Mouse (Mus musculus) kidney, embryonic 15.5 days (tissue): Measurements from ENCODE around the gene Gsdme. TPM values are rescaled to one million over a fixed set of nuclear protein-coding genes. Genes with fewer than 3 reads are reported as not detected.
A peak's percentile ranks its signal among the peaks of the same experiment; 100 is the strongest.

ENCODE experiments used
- ATAC-seq: fragments of 200-750 bp; cut with Nextera tagmentation; replicated peaks from 2 replicates; pipeline ENCODE4 v1.8.0; 2017; ENCODE audit warnings: moderate TSS enrichment; ENCODE audit not compliant: low FRiP score
- H3K27ac ChIP-seq: fragments of 300-500 bp; sonication (generic); 2 replicates; pipeline ENCODE4 v1.5.1; 2015; ENCODE audit warnings: mild to moderate bottlenecking, inconsistent platforms
- H3K27me3 ChIP-seq: fragments of 300-500 bp; sonication (generic); 2 replicates; pipeline ENCODE4 v1.6.1; 2015; ENCODE audit warnings: inconsistent platforms
- H3K36me3 ChIP-seq: fragments of 300-500 bp; sonication (generic); 2 replicates; pipeline ENCODE4 v1.6.1; 2015; ENCODE audit warnings: inconsistent platforms
- H3K4me1 ChIP-seq: fragments of 300-500 bp; sonication (generic); 2 replicates; pipeline ENCODE4 v1.6.1; 2015; ENCODE audit warnings: inconsistent platforms
- H3K4me2 ChIP-seq: fragments of 300-500 bp; sonication (generic); 2 replicates; pipeline ENCODE4 v1.6.1; 2015; ENCODE audit warnings: moderate library complexity, mild to moderate bottlenecking, inconsistent platforms
- H3K4me3 ChIP-seq: fragments of 300-500 bp; sonication (generic); replicated peaks from 2 replicates; pipeline ENCODE4 v1.5.1; 2015; ENCODE audit warnings: mild to moderate bottlenecking, inconsistent platforms
- H3K9ac ChIP-seq: fragments of 300-500 bp; sonication (generic); 2 replicates; pipeline ENCODE4 v1.6.1; 2015; ENCODE audit warnings: mild to moderate bottlenecking, inconsistent platforms
- H3K9me3 ChIP-seq: fragments of 300-500 bp; sonication (generic); replicated peaks from 2 replicates; pipeline ENCODE4 v1.6.1; 2016; ENCODE audit warnings: inconsistent platforms
- WGBS: fragments of 180-500 bp; shearing (Covaris S2); methylation state at CpG from one replicate; pipeline ENCODE4 v1.1.7; 2015; ENCODE audit warnings: mixed read lengths; 5-methylcytosine and 5-hydroxymethylcytosine counted together
- polyA plus RNA-seq: library from polyadenylated mRNA; unstranded; fragments of >200 nt; fragmentation: Nextera tagmentation; extraction: Ambion mirVana; gene quantifications from 2 replicates; pipeline ENCODE4 v1.2.1, GENCODE M21; 2015

The Gsdme gene
- polyA plus RNA-seq, 1 experiment from 2014 or later = 56.2 TPM

GRCm38 (mm10) chr6:50279642-50280041 lies 16.0 kb upstream of the Gsdme start:
- Histone ChIP-seq H3K36me3 (no peaks in the 10 kb centered on the region), H3K9me3 (no peaks in the 10 kb centered on the region), H3K9ac (no peak overlapping the region), H3K27ac (no peak overlapping the region), H3K4me1 (no peaks in the 10 kb centered on the region), H3K4me2 (no peak overlapping the region), H3K27me3 (no peaks in the 10 kb centered on the region), H3K4me3 (no peak overlapping the region)
- ATAC-seq = no peak
- WGBS = 88% methylated on average over 7 of the region's 7 CpGs

GRCm38 (mm10) chr6:50273947-50274346 lies 10.3 kb upstream of the Gsdme start:
- H3K4me1 ChIP-seq = no peaks in the 10 kb centered on the region
- 76% methylated on average over 4 of the region's 4 CpGs for WGBS
- ATAC-seq = no peak
- H3K9ac ChIP-seq = no peak overlapping the region
- H3K27ac ChIP-seq = no peak overlapping the region
- H3K27me3 ChIP-seq = no peaks in the 10 kb centered on the region
- no peaks in the 10 kb centered on the region for H3K36me3 ChIP-seq
- H3K9me3 ChIP-seq = no peaks in the 10 kb centered on the region
- no peak overlapping the region for H3K4me3 ChIP-seq
- H3K4me2 ChIP-seq = no peak overlapping the region

GRCm38 (mm10) chr6:50273416-50273815 lies 9.8 kb upstream of the Gsdme start:
- H3K27me3 ChIP-seq = no peaks in the 10 kb centered on the region
- H3K9ac ChIP-seq = no peak overlapping the region
- ATAC-seq = no peak
- H3K9me3 ChIP-seq = no peaks in the 10 kb centered on the region
- H3K36me3 ChIP-seq = no peaks in the 10 kb centered on the region
- 93% methylated on average over 1 of the region's 1 CpGs for WGBS
- H3K4me2 ChIP-seq = no peak overlapping the region
- no peak overlapping the region for H3K27ac ChIP-seq
- no peaks in the 10 kb centered on the region for H3K4me1 ChIP-seq
- H3K4me3 ChIP-seq = no peak overlapping the region

GRCm38 (mm10) chr6:50262310-50262709 lies 1.4 kb downstream of the Gsdme start:
- Histone ChIP-seq H3K4me3 (peak overlapping the region; percentile 55), H3K9ac (0 out of 2 replicates have a peak overlapping the region, but pooled peaks have one; percentile 46), H3K36me3 (no peaks in the 10 kb centered on the region), H3K4me1 (peaks cover 20% of the 10 kb centered on the region), H3K27ac (0 out of 2 replicates have a peak overlapping the region, but pooled peaks have one; percentile 39), H3K27me3 (no peaks in the 10 kb centered on the region), H3K9me3 (no peaks in the 10 kb centered on the region), H3K4me2 (peak overlapping the region; percentile 83)
- 25% methylated on average over 7 of the region's 7 CpGs for WGBS
- ATAC-seq = 0 out of 2 replicates have a peak, but pooled peaks have one; percentile 54

- Histone ChIP-seq H3K4me1 (peaks cover 20% of the 10 kb centered on the region), H3K9ac (peak overlapping the region; percentile 46), H3K4me2 (peak overlapping the region; percentile 83), H3K9me3 (no peaks in the 10 kb centered on the region), H3K27me3 (no peaks in the 10 kb centered on the region), H3K36me3 (no peaks in the 10 kb centered on the region), H3K27ac (peak overlapping the region; percentile 39; the same call in 1 of the 2 replicates), H3K4me3 (peak overlapping the region; percentile 55)
- peak; percentile 63; the same call in 1 of the 2 replicates for ATAC-seq
- whole genome bisulfite sequencing = 1% methylated on average over 6 of the region's 6 CpGs
Measured at GRCm38 (mm10) chr6:50261922-50262261, 1.8 kb downstream of the Gsdme start.

GRCm38 (mm10) chr6:50261201-50261921 lies 2.3 kb downstream of the Gsdme start:
- WGBS = 2% methylated on average over 35 of the region's 35 CpGs
- Histone ChIP-seq H3K9ac (peak overlapping the region; percentile 46), H3K36me3 (no peaks in the 10 kb centered on the region), H3K4me1 (peaks cover 20% of the 10 kb centered on the region), H3K9me3 (no peaks in the 10 kb centered on the region), H3K27ac (peak overlapping the region; percentile 39; the same call in 1 of the 2 replicates), H3K4me3 (peak overlapping the region; percentile 55), H3K27me3 (no peaks in the 10 kb centered on the region), H3K4me2 (peak overlapping the region; percentile 83)
- ATAC-seq = peak; percentile 91

- Histone ChIP-seq H3K9me3 (no peaks in the 10 kb centered on the region), H3K4me3 (no peak overlapping the region), H3K27ac (no peak overlapping the region), H3K36me3 (no peaks in the 10 kb centered on the region), H3K4me2 (no peak overlapping the region), H3K9ac (no peak overlapping the region), H3K4me1 (peaks cover 7% of the 10 kb centered on the region), H3K27me3 (no peaks in the 10 kb centered on the region)
- 76% methylated on average over 5 of the region's 5 CpGs for WGBS
- no peak for ATAC-seq
Measured at GRCm38 (mm10) chr6:50255356-50255755, 8.3 kb downstream of the Gsdme start.

GRCm38 (mm10) chr6:50254723-50255184 lies 8.9 kb downstream of the Gsdme start:
- 0 out of 2 replicates have a peak overlapping the region, but pooled peaks have one; percentile 14 for H3K4me2 ChIP-seq
- H3K9ac ChIP-seq = no peak overlapping the region
- no peak overlapping the region for H3K4me3 ChIP-seq
- no peaks in the 10 kb centered on the region for H3K36me3 ChIP-seq
- no peak for ATAC-seq
- H3K27ac ChIP-seq = no peak overlapping the region
- H3K4me1 ChIP-seq = peaks cover 7% of the 10 kb centered on the region
- no peaks in the 10 kb centered on the region for H3K9me3 ChIP-seq
- WGBS = 60% methylated on average over 10 of the region's 10 CpGs
- no peaks in the 10 kb centered on the region for H3K27me3 ChIP-seq

- Histone ChIP-seq H3K4me1 (peaks cover 7% of the 10 kb centered on the region), H3K36me3 (no peaks in the 10 kb centered on the region), H3K4me3 (no peak overlapping the region), H3K4me2 (no peak overlapping the region), H3K9me3 (no peaks in the 10 kb centered on the region), H3K27ac (no peak overlapping the region), H3K9ac (no peak overlapping the region), H3K27me3 (no peaks in the 10 kb centered on the region)
- WGBS = 55% methylated on average over 5 of the region's 5 CpGs
- no peak for ATAC-seq
Measured at GRCm38 (mm10) chr6:50252690-50253089, 11.0 kb downstream of the Gsdme start.

GRCm38 (mm10) chr6:50247791-50248190 lies 15.9 kb downstream of the Gsdme start:
- no peaks in the 10 kb centered on the region for H3K27me3 ChIP-seq
- no peaks in the 10 kb centered on the region for H3K36me3 ChIP-seq
- no peak overlapping the region for H3K9ac ChIP-seq
- peaks cover 3% of the 10 kb centered on the region; the same call in 1 of the 2 replicates for H3K4me1 ChIP-seq
- H3K4me2 ChIP-seq = no peak overlapping the region
- no peak for ATAC-seq
- H3K27ac ChIP-seq = no peak overlapping the region
- H3K4me3 ChIP-seq = no peak overlapping the region
- WGBS = 90% methylated on average over 4 of the region's 4 CpGs
- H3K9me3 ChIP-seq = no peaks in the 10 kb centered on the region

- no peak overlapping the region for H3K4me3 ChIP-seq
- WGBS = 74% methylated on average over 2 of the region's 2 CpGs
- H3K4me1 ChIP-seq = peaks cover under 1% of the 10 kb centered on the region; the same call in 1 of the 2 replicates
- H3K9ac ChIP-seq = no peak overlapping the region
- H3K27ac ChIP-seq = no peak overlapping the region
- ATAC-seq = no peak
- no peak overlapping the region for H3K4me2 ChIP-seq
- H3K9me3 ChIP-seq = no peaks in the 10 kb centered on the region
- H3K27me3 ChIP-seq = no peaks in the 10 kb centered on the region
- no peaks in the 10 kb centered on the region for H3K36me3 ChIP-seq
Measured at GRCm38 (mm10) chr6:50247356-50247755, 16.3 kb downstream of the Gsdme start.

GRCm38 (mm10) chr6:50244967-50245366 lies 18.7 kb downstream of the Gsdme start:
- WGBS = 81% methylated on average over 4 of the region's 4 CpGs
- H3K4me2 ChIP-seq = no peak overlapping the region
- no peaks in the 10 kb centered on the region for H3K4me1 ChIP-seq
- H3K27me3 ChIP-seq = no peaks in the 10 kb centered on the region
- no peaks in the 10 kb centered on the region for H3K36me3 ChIP-seq
- H3K27ac ChIP-seq = no peak overlapping the region
- H3K4me3 ChIP-seq = no peak overlapping the region
- no peak for ATAC-seq
- H3K9me3 ChIP-seq = no peaks in the 10 kb centered on the region
- no peak overlapping the region for H3K9ac ChIP-seq
